Mouse (Mus musculus): ENCODE data around the gene Smarca1. TPM values are rescaled to one million over a fixed set of nuclear protein-coding genes. Genes with fewer than 3 reads are reported as not detected.
A peak's percentile ranks its signal among the peaks of the same experiment; 100 is the strongest.

The Smarca1 gene
- total RNA-seq, 1 experiment = 6.8 TPM

- no peak for DNase-seq (ENCODE audit: low read depth, low spot score)
- Histone ChIP-seq H3K4me1 (ENCODE audit: control insufficient read depth in 2 of 2, insufficient read depth in 2 of 2, low read length in 2 of 2, poor library complexity in 1 of 2) (no peaks in the 10 kb centered on the region), H3K27ac (ENCODE audit: insufficient read depth, low read depth, low read length, poor library complexity, severe bottlenecking) (no peak overlapping the region), H3K9ac (ENCODE audit: insufficient read depth, low read depth, low read length, poor library complexity, severe bottlenecking) (no peak overlapping the region), H3K4me3 (ENCODE audit: insufficient read depth in 1 of 2, low read depth in 1 of 2, low read length in 2 of 2, poor library complexity in 1 of 2, severe bottlenecking in 1 of 2) (peak overlapping the region; percentile 80 to 81), H3K36me3 (ENCODE audit: control insufficient read depth, insufficient read depth, low read length, poor library complexity, severe bottlenecking) (no peaks in the 10 kb centered on the region), H3K9me3 (ENCODE audit: control insufficient read depth, insufficient read depth, low read depth, low read length) (no peaks in the 10 kb centered on the region)
- 0 out of 2 replicates have a peak, but pooled peaks have one; percentile 71 for TF ChIP-seq ZNF384 (IDR thresholded peaks at IDR 0.05; ENCODE audit: low read depth, low read length)
- no peak for TF ChIP-seq ZC3H11A (IDR thresholded peaks at IDR 0.05; ENCODE audit: borderline replicate concordance, low read depth, low read length)
- in situ Hi-C loops (cut with MboI; ENCODE audit: low sequenced_read_pairs in 2 of 2, unreplicated experiment in 2 of 2) = no loop called here
Observed at GRCm38 (mm10) chrX:47912904-47913542, 20.2 kb upstream of the Smarca1 start.

GRCm38 (mm10) chrX:47912306-47912792 lies 19.6 kb upstream of the Smarca1 start, which contains the start of gene Ocrl:
TSS of gene Ocrl (plus strand) at chrX:47912387.
- Histone ChIP-seq H3K9me3 (ENCODE audit: control insufficient read depth, insufficient read depth, low read depth, low read length) (no peaks in the 10 kb centered on the region), H3K4me1 (ENCODE audit: control insufficient read depth in 2 of 2, insufficient read depth in 2 of 2, low read length in 2 of 2, poor library complexity in 1 of 2) (no peaks in the 10 kb centered on the region), H3K9ac (ENCODE audit: insufficient read depth, low read depth, low read length, poor library complexity, severe bottlenecking) (peak within 1 kb of the TSS; percentile 85), H3K36me3 (ENCODE audit: control insufficient read depth, insufficient read depth, low read length, poor library complexity, severe bottlenecking) (no peaks in the 10 kb centered on the region), H3K27ac (ENCODE audit: insufficient read depth, low read depth, low read length, poor library complexity, severe bottlenecking) (no peak within 1 kb of the TSS), H3K4me3 (ENCODE audit: insufficient read depth in 1 of 2, low read depth in 1 of 2, low read length in 2 of 2, poor library complexity in 1 of 2, severe bottlenecking in 1 of 2) (peak within 1 kb of the TSS; percentile 80 to 81)
- TF ChIP-seq ZNF384 (IDR thresholded peaks at IDR 0.05; ENCODE audit: low read depth, low read length) (no peak), HCFC1 (IDR thresholded peaks at IDR 0.05; ENCODE audit: borderline replicate concordance, insufficient read depth, low read length) (no peak), CHD2 (IDR thresholded peaks at IDR 0.05; ENCODE audit: low read depth, low read length) (no peak), MAFK (IDR thresholded peaks at IDR 0.05; ENCODE audit: insufficient read depth, low read depth, low read length) (no peak), ZC3H11A (IDR thresholded peaks at IDR 0.05; ENCODE audit: borderline replicate concordance, low read depth, low read length) (no peak)
- DNase-seq (ENCODE audit: low read depth, low spot score) = peak; percentile 38
- in situ Hi-C loops (cut with MboI; ENCODE audit: low sequenced_read_pairs in 2 of 2, unreplicated experiment in 2 of 2) = no loop called here

DNA sequence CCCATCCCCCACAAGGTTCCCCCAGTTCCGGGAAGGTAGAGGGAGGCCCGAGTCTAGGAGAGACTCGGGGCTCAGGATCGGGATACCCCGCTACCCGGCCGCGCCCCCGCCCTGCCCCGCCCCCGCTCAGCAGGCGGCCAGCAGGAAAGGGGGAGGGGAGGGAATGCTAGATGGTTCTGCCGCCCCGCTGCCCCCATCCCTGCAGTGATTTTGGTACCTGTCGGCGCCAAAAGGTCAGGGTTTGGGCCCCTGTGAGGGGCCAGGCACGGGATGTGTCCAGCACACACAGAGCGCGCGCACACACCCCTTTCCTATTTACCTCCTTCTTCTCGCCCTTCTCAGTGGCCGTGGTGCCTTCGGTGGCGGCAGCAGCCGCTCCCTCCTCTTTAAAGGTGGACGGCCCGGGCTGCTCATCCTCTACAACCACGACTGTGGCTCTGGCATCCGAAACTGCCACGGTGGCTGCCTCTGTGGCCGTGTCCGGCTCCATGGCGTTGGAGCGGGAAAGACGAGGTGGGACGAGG lies 805 bp downstream of the Smarca1 start:
- no peaks in the 10 kb centered on the region for H3K4me1 ChIP-seq (ENCODE audit: control insufficient read depth in 2 of 2, insufficient read depth in 2 of 2, low read length in 2 of 2, poor library complexity in 1 of 2)
- no peak for DNase-seq (ENCODE audit: low read depth, low spot score)
- TF ChIP-seq CHD2 (IDR thresholded peaks at IDR 0.05; ENCODE audit: low read depth, low read length) (no peak), ZC3H11A (IDR thresholded peaks at IDR 0.05; ENCODE audit: borderline replicate concordance, low read depth, low read length) (no peak), ZNF384 (IDR thresholded peaks at IDR 0.05; ENCODE audit: low read depth, low read length) (no peak), HCFC1 (IDR thresholded peaks at IDR 0.05; ENCODE audit: borderline replicate concordance, insufficient read depth, low read length) (no peak), MAFK (IDR thresholded peaks at IDR 0.05; ENCODE audit: insufficient read depth, low read depth, low read length) (no peak)
- peak overlapping the region; percentile 76 to 92 for H3K4me3 ChIP-seq (ENCODE audit: insufficient read depth in 1 of 2, low read depth in 1 of 2, low read length in 2 of 2, poor library complexity in 1 of 2, severe bottlenecking in 1 of 2)
- H3K27ac ChIP-seq (ENCODE audit: insufficient read depth, low read depth, low read length, poor library complexity, severe bottlenecking) = 0 out of 2 replicates have a peak overlapping the region, but pooled peaks have one; percentile 47
- H3K9ac ChIP-seq (ENCODE audit: insufficient read depth, low read depth, low read length, poor library complexity, severe bottlenecking) = peak overlapping the region; percentile 80
- no peaks in the 10 kb centered on the region for H3K9me3 ChIP-seq (ENCODE audit: control insufficient read depth, insufficient read depth, low read depth, low read length)
- in situ Hi-C loops (cut with MboI; ENCODE audit: low sequenced_read_pairs in 2 of 2, unreplicated experiment in 2 of 2) = no loop called here
- no peaks in the 10 kb centered on the region for H3K36me3 ChIP-seq (ENCODE audit: control insufficient read depth, insufficient read depth, low read length, poor library complexity, severe bottlenecking)

DNA sequence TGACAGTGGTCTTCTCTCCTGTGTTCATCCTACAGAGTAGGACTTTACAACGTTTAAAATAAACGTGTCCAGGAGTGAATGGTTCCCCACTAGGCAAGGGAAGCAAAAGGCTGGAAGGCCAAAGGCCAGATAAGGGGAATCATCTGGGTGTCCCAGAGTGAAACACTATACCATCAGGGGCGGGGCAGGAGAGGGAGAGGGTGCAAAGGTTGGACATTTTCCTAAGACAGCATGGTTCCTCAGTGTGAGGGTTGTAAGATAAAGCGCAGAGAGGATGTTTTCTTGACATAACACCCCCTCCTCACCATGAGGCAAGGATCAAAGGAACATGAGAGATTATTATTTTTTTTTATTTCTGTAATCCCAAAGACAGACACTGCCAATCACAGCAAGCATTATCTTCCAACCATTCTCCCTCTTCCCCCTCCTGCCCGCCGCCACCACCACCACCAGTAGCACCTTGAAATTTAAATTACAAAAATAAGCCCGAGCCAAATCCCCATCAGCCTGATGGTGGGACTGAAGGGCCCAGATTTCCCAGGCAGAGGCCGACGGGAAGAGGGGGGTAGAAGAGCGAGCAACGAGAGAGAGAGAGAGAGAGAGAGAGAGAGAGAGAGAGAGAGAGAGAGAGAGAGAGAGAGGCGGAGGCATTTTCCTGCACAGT lies 1.4 kb downstream of the Smarca1 start:
- Histone ChIP-seq H3K4me1 (ENCODE audit: control insufficient read depth in 2 of 2, insufficient read depth in 2 of 2, low read length in 2 of 2, poor library complexity in 1 of 2) (no peaks in the 10 kb centered on the region), H3K27ac (ENCODE audit: insufficient read depth, low read depth, low read length, poor library complexity, severe bottlenecking) (no peak overlapping the region), H3K4me3 (ENCODE audit: insufficient read depth in 1 of 2, low read depth in 1 of 2, low read length in 2 of 2, poor library complexity in 1 of 2, severe bottlenecking in 1 of 2) (peak overlapping the region; percentile 76 to 92), H3K9me3 (ENCODE audit: control insufficient read depth, insufficient read depth, low read depth, low read length) (no peaks in the 10 kb centered on the region), H3K36me3 (ENCODE audit: control insufficient read depth, insufficient read depth, low read length, poor library complexity, severe bottlenecking) (no peaks in the 10 kb centered on the region), H3K9ac (ENCODE audit: insufficient read depth, low read depth, low read length, poor library complexity, severe bottlenecking) (no peak overlapping the region)
- in situ Hi-C loops (cut with MboI; ENCODE audit: low sequenced_read_pairs in 2 of 2, unreplicated experiment in 2 of 2) = no loop called here
- DNase-seq (ENCODE audit: low read depth, low spot score) = no peak
- no peak for TF ChIP-seq ZNF384 (IDR thresholded peaks at IDR 0.05; ENCODE audit: low read depth, low read length)
- TF ChIP-seq MAFK (IDR thresholded peaks at IDR 0.05; ENCODE audit: insufficient read depth, low read depth, low read length) = no peak

Measured in ES-E14 (cell line).